9 mouse cellular contexts compared by ENCODE assay signal in the genomic region with DNA sequence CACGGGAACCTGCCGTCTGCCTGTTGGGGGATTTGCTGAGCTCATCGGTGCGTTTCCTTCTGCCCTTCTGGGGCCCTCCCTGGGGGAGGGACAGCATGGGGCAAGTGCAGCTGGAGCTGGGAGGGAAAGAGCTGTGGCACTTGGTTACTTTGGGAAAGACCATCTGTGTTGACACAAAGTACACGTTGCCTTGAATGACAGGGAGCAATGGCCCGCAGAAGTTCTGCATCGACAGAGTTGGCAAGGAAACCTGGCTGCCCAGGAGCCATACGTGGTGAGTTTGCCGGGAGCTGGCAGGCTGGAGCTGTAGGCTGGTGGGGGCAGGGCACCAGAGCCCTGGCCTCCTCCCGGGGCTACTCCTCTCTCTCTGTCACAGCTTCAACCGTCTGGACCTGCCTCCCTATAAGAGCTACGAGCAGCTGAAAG. TPM values are rescaled to one million over a fixed set of nuclear protein-coding genes. Genes with fewer than 3 reads are reported as not detected.
DNase-seq lines count a peak whose midpoint lies in the region; ATAC-seq and TF ChIP-seq lines count a peak whose summit lies in the region.
"Had no signal": no experiment of that assay in that cellular context is flagged by ENCODE, and none has a peak within 500 bp of the region (broad histone marks: within the 10 kb centered on the region; RNA-seq: fewer than 3 reads in every experiment).

No protein-coding gene starts in this region.

- CTCF ChIA-PET in Patski (lab: Charles Lee): interaction anchor here (0.9 to 2.6 kb wide), 4 partner anchors 10 to 20 kb away, joined by 3 to 7 read pairs (median 4); no protein-coding TSS in a partner anchor

- in situ Hi-C loops in Patski (cut with MboI; ENCODE audit: low pct_unique_long_range_greater_than_20kb): no loop called here

- H3K9ac ChIP-seq in intestine, embryonic 15.5 days: no peak overlapping the region
- H3K9ac ChIP-seq in intestine, postnatal 0 days (ENCODE audit: low read depth, low read length): no peak overlapping the region
- H3K9ac ChIP-seq: liver, embryonic 13.5 days had no signal

- ATAC-seq in intestine, embryonic 15.5 days: peak; percentile 57
- ATAC-seq in intestine, postnatal 0 days: no peak
- peak; percentile 60 for ATAC-seq in Patski
- ATAC-seq in megakaryocyte-erythroid progenitor cell, adult 5-6 weeks (replicated peaks; ENCODE audit: low FRiP score, low TSS enrichment, poor library complexity, severe bottlenecking): no peak

- H3K4me2 ChIP-seq in intestine, embryonic 15.5 days (replicated peaks): no peak overlapping the region
- H3K4me2 ChIP-seq in intestine, postnatal 0 days (replicated peaks; ENCODE audit: low read depth): no peak overlapping the region
- H3K4me2 ChIP-seq: liver, embryonic 13.5 days had no signal

- WGBS in intestine, embryonic 15.5 days: 47% methylated on average over 12 of the region's 12 CpGs
- 48% methylated on average over 12 of the region's 12 CpGs for WGBS in intestine, postnatal 0 days

- peak; percentile 19 to 23 for DNase-seq in cerebellum, adult 18-20 months
- no peak for DNase-seq in cerebellum, adult 9-10 months
- peak; percentile 9 for DNase-seq in Patski (ENCODE audit: low read depth, low spot score)
- DNase-seq in kidney, postnatal 14 days: peak; percentile 18
- DNase-seq in right cerebral cortex, postnatal 10 days (ENCODE audit: low spot score in 2 of 2): no peak
- DNase-seq: liver, embryonic 13.5 days had no signal

- no peak overlapping the region for H3K27ac ChIP-seq in intestine, embryonic 15.5 days
- no peak overlapping the region for H3K27ac ChIP-seq in intestine, postnatal 0 days (ENCODE audit: low read depth, low read length)
- H3K27ac ChIP-seq: liver, embryonic 13.5 days had no signal

- H3K4me1 ChIP-seq in intestine, embryonic 15.5 days (replicated peaks): no peaks in the 10 kb centered on the region; the same call in 1 of the 2 replicates
- no peaks in the 10 kb centered on the region for H3K4me1 ChIP-seq in intestine, postnatal 0 days (replicated peaks; ENCODE audit: control insufficient read depth, insufficient read depth, low read length)

- H3K9me3 ChIP-seq in intestine, embryonic 15.5 days: no peaks in the 10 kb centered on the region
- H3K9me3 ChIP-seq in intestine, postnatal 0 days (ENCODE audit: control insufficient read depth): no peaks in the 10 kb centered on the region
- H3K9me3 ChIP-seq: liver, embryonic 13.5 days had no signal

- no peaks in the 10 kb centered on the region for H3K27me3 ChIP-seq in intestine, embryonic 15.5 days (replicated peaks)
- no peaks in the 10 kb centered on the region for H3K27me3 ChIP-seq in intestine, postnatal 0 days (replicated peaks; ENCODE audit: control insufficient read depth, insufficient read depth, low read length)
- H3K27me3 ChIP-seq in Patski: no peaks in the 10 kb centered on the region
- H3K27me3 ChIP-seq: liver, embryonic 13.5 days had no signal

- POLR2A ChIA-PET in Patski (lab: Charles Lee): no interaction called here

- TF ChIP-seq CTCF in intestine, postnatal 0 days (IDR thresholded peaks at IDR 0.05; ENCODE audit: low read depth): no peak
- TF ChIP-seq CTCF in Patski (IDR thresholded peaks at IDR 0.05): no peak

- H3K36me3 ChIP-seq in intestine, embryonic 15.5 days: peaks cover 5% of the 10 kb centered on the region; the same call in 1 of the 2 replicates
- peaks cover 38% of the 10 kb centered on the region for H3K36me3 ChIP-seq in intestine, postnatal 0 days (ENCODE audit: control insufficient read depth, insufficient read depth)

- no peak overlapping the region for H3K4me3 ChIP-seq in intestine, embryonic 15.5 days (replicated peaks)
- no peak overlapping the region for H3K4me3 ChIP-seq in intestine, postnatal 0 days (ENCODE audit: low read depth, low read length)
- H3K4me3 ChIP-seq: liver, embryonic 13.5 days had no signal

RNA-seq across cellular contexts. Expression of a gene that starts 31.7 kb away (rescaled TPM):
- 243 and 246 TPM in 2 replicates for polyA plus RNA-seq in intestine, embryonic 15.5 days (2015; fragmentation: Nextera tagmentation; extraction: Ambion mirVana)
- polyA plus RNA-seq in intestine, postnatal 0 days (2015; fragmentation: Nextera tagmentation; extraction: Ambion mirVana): 118 and 119 TPM in 2 replicates
- 169 TPM for polyA plus RNA-seq in Patski (2021)
- total RNA-seq in megakaryocyte-erythroid progenitor cell, adult 5-6 weeks (2014; fragmentation: Nextera tagmentation): 258 and 283 TPM in 2 replicates
- 192 and 261 TPM in 2 replicates for total RNA-seq in megakaryocyte-erythroid progenitor cell, adult 5-6 weeks (2017)

Comparison
In these comparisons a context has a peak if more than half of its experiments do, and no peak if none do; other contexts are left out.
1. DNase-seq: peak in cerebellum, adult 18-20 months (2 of 2), Patski (single experiment) and kidney, postnatal 14 days (single experiment); none in cerebellum, adult 9-10 months (single experiment) and right cerebral cortex, postnatal 10 days (0 of 2).
2. ATAC-seq: peak in intestine, embryonic 15.5 days (single experiment) and Patski (single experiment); none in intestine, postnatal 0 days (single experiment) and megakaryocyte-erythroid progenitor cell, adult 5-6 weeks (single experiment).